Mouse (Mus musculus): Measurements from ENCODE around the gene Dlx2. TPM values are rescaled to one million over a fixed set of nuclear protein-coding genes. Genes with fewer than 3 reads are reported as not detected.

Dlx2 gene
- polyA plus RNA-seq, 1 experiment = not detected

DNA sequence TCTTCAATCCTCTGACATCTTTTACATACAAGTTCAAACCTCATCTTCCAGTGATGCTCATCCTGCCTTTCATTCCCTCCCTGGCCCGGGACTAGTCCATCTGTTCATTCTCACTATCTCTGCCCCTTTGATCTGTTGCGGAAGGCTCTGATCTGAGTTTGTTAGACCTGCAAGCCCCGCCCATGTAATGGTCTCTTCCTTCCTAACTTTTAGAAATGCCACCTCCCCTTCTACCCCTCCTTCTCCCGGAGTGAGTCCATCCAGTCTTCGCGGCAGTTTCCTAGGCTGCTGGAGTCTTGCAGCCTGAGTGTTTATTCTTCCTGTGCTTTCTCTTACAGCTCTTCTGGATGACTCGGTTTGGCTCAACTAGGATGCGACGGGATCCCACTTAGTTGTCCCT lies 19.9 kb upstream of the Dlx2 start:
- Histone ChIP-seq H3K4me1 (ENCODE audit: control insufficient read depth, insufficient read depth, low read length) (no peaks in the 10 kb centered on the region), H3K36me3 (ENCODE audit: control insufficient read depth, insufficient read depth, low read length) (no peaks in the 10 kb centered on the region), H3K27me3 (replicated peaks; ENCODE audit: control insufficient read depth, insufficient read depth, low read length) (no peaks in the 10 kb centered on the region), H3K4me3 (ENCODE audit: insufficient read depth, low read depth, low read length) (no peak overlapping the region), H3K27ac (ENCODE audit: insufficient read depth, low read depth, low read length) (no peak overlapping the region)
- DNase-seq = no peak
- 72% methylated on average over 9 of the region's 9 CpGs for WGBS
- TF ChIP-seq CTCF (conservative IDR thresholded peaks at IDR 0.05; ENCODE audit: insufficient read depth, insufficient read length, low read depth, low read length) (no peak), POLR2A (IDR thresholded peaks at IDR 0.05; ENCODE audit: low read depth, low read length) (no peak)

DNA sequence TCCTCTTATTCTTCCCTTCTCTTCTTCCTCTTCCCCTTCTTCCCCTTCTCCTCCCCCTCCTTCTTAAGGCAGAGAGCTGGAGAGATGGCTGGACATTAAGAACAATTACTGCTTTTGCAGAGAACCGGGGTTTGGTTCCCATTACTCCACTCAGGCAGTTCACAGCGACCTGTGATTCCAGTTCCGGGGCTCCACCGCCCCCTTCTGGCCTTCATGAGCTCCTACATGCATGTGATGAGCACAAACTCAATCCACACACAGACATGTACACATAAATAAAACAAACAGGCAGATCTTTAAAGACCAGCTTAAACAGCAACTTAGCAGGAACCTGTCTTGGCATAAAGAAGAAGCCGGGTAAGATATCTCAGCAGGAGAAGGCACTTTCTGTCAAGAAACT lies 9.5 kb upstream of the Dlx2 start:
- peaks cover 2% of the 10 kb centered on the region; the same call in 1 of the 2 replicates for H3K27me3 ChIP-seq (replicated peaks; ENCODE audit: control insufficient read depth, insufficient read depth, low read length)
- TF ChIP-seq CTCF (conservative IDR thresholded peaks at IDR 0.05; ENCODE audit: insufficient read depth, insufficient read length, low read depth, low read length) (no peak), POLR2A (IDR thresholded peaks at IDR 0.05; ENCODE audit: low read depth, low read length) (no peak)

GRCm38 (mm10) chr2:71551704-71552103 lies 5.2 kb upstream of the Dlx2 start:
- H3K4me3 ChIP-seq (ENCODE audit: insufficient read depth, low read depth, low read length) = no peak overlapping the region
- no peaks in the 10 kb centered on the region for H3K4me1 ChIP-seq (ENCODE audit: control insufficient read depth, insufficient read depth, low read length)
- TF ChIP-seq CTCF (conservative IDR thresholded peaks at IDR 0.05; ENCODE audit: insufficient read depth, insufficient read length, low read depth, low read length) = no peak
- TF ChIP-seq POLR2A (IDR thresholded peaks at IDR 0.05; ENCODE audit: low read depth, low read length) = no peak
- no peak for DNase-seq
- peaks cover 6% of the 10 kb centered on the region for H3K27me3 ChIP-seq (replicated peaks; ENCODE audit: control insufficient read depth, insufficient read depth, low read length)
- H3K27ac ChIP-seq (ENCODE audit: insufficient read depth, low read depth, low read length) = no peak overlapping the region
- H3K36me3 ChIP-seq (ENCODE audit: control insufficient read depth, insufficient read depth, low read length) = no peaks in the 10 kb centered on the region
- WGBS = 1% methylated on average over 18 of the region's 18 CpGs

More for the DNA sequence above, 9.5 kb upstream of the Dlx2 start:
- Histone ChIP-seq H3K27ac (ENCODE audit: insufficient read depth, low read depth, low read length) (no peak overlapping the region), H3K4me1 (ENCODE audit: control insufficient read depth, insufficient read depth, low read length) (no peaks in the 10 kb centered on the region), H3K36me3 (ENCODE audit: control insufficient read depth, insufficient read depth, low read length) (no peaks in the 10 kb centered on the region), H3K4me3 (ENCODE audit: insufficient read depth, low read depth, low read length) (no peak overlapping the region)
- DNase-seq = no peak
- WGBS = 66% methylated on average over 5 of the region's 5 CpGs

DNA sequence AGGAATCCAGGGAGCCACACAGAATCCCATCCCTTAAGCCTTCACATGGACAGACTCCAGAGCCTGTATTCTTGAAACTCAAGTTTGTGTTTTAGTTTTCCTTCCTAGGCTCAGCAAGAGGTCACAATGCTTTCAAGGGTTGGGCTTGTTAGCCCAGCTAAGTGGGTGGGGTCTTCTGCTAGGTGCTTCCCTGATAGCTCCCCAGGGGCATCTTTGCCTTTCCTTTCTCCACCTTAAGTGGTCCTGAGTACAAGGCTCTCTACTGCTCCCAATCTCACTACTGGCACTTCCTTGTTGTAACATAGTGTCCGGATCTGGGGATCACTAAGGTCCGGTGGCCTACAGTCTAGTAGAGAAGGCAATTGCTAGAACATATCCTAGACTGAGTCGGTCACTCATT lies 3.8 kb upstream of the Dlx2 start:
- H3K36me3 ChIP-seq (ENCODE audit: control insufficient read depth, insufficient read depth, low read length) = no peaks in the 10 kb centered on the region
- no peak overlapping the region for H3K27ac ChIP-seq (ENCODE audit: insufficient read depth, low read depth, low read length)
- peaks cover 17% of the 10 kb centered on the region for H3K27me3 ChIP-seq (replicated peaks; ENCODE audit: control insufficient read depth, insufficient read depth, low read length)
- H3K4me1 ChIP-seq (ENCODE audit: control insufficient read depth, insufficient read depth, low read length) = 0 out of 2 replicates have a peak, but pooled peaks cover 2% of the 10 kb centered on the region
- no peak for DNase-seq
- H3K4me3 ChIP-seq (ENCODE audit: insufficient read depth, low read depth, low read length) = no peak overlapping the region
- TF ChIP-seq POLR2A (IDR thresholded peaks at IDR 0.05; ENCODE audit: low read depth, low read length) (no peak), CTCF (conservative IDR thresholded peaks at IDR 0.05; ENCODE audit: insufficient read depth, insufficient read length, low read depth, low read length) (no peak)
- WGBS = 21% methylated on average over 3 of the region's 3 CpGs

DNA sequence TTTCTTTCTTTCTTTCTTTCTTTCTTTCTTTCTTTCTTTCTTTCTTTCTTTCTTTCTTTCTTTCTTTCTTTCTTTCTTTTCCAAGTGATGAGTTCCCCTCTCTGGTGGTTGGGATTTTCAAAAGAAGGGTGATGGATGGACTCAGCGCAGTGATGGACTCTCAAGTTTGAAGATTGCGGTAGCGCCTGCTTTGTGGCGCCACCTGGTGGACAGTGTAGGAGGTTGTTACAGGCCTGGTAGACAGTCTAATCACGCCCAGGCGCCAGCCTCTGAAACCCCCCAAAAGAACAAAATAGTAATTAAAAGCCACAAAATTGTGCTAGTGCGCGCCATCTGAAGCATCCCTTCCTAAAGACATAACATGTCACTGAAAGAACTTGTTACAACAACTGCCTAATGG lies 1.3 kb upstream of the Dlx2 start:
- 0 out of 2 replicates have a peak, but pooled peaks cover 3% of the 10 kb centered on the region for H3K4me1 ChIP-seq (ENCODE audit: control insufficient read depth, insufficient read depth, low read length)
- H3K4me3 ChIP-seq (ENCODE audit: insufficient read depth, low read depth, low read length) = no peak overlapping the region
- DNase-seq = peak; percentile 74
- H3K27ac ChIP-seq (ENCODE audit: insufficient read depth, low read depth, low read length) = no peak overlapping the region
- WGBS = 9% methylated on average over 8 of the region's 8 CpGs
- peaks cover 25% of the 10 kb centered on the region for H3K27me3 ChIP-seq (replicated peaks; ENCODE audit: control insufficient read depth, insufficient read depth, low read length)
- peak; percentile 79 for TF ChIP-seq CTCF (conservative IDR thresholded peaks at IDR 0.05; ENCODE audit: insufficient read depth, insufficient read length, low read depth, low read length)
- TF ChIP-seq POLR2A (IDR thresholded peaks at IDR 0.05; ENCODE audit: low read depth, low read length) = no peak
- no peaks in the 10 kb centered on the region for H3K36me3 ChIP-seq (ENCODE audit: control insufficient read depth, insufficient read depth, low read length)

DNA sequence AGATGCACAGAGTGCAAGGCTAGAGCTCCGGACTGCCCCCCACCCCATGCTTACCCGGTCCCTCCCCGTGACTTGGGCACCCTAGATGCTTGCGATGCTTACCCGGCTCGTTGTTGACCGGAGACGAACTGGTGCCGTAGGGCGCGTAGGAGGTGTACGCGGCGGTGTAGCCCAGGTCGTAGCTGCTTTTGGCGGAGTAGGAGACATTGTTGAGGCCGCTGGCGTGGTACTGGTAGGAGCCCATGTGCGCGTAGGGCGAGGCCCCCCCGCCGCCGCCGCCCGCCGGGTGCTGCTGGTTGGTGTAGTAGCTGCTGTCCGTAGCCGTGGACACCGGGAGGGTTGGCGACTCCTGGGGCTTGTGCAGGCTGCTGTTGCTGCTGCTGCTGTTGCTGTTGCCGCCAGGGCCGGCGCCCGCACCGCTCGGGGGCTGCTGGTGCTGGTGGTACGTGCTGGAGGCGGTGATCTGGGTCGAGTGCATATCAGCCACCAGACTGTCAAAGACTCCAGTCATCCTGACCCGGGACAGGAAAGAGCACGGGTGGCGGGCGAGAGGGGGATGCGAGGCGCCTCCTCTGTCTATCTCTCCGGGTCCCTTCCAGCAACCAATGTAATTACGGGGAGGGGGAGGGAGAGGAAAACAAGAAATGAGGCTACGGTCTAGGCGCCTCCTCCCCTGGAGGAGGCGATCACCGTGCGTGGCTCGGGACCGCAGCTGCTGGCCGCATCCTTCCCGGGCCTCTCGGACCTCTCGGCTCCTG lies 493 bp downstream of the Dlx2 start:
- TF ChIP-seq CTCF (conservative IDR thresholded peaks at IDR 0.05; ENCODE audit: insufficient read depth, insufficient read length, low read depth, low read length) (no peak), POLR2A (IDR thresholded peaks at IDR 0.05; ENCODE audit: low read depth, low read length) (no peak)
- H3K4me3 ChIP-seq (ENCODE audit: insufficient read depth, low read depth, low read length) = peak overlapping the region; percentile 16; the same call in 1 of the 2 replicates
- H3K4me1 ChIP-seq (ENCODE audit: control insufficient read depth, insufficient read depth, low read length) = 0 out of 2 replicates have a peak, but pooled peaks cover 3% of the 10 kb centered on the region
- 3% methylated on average over 59 of the region's 59 CpGs for whole genome bisulfite sequencing
- H3K36me3 ChIP-seq (ENCODE audit: control insufficient read depth, insufficient read depth, low read length) = no peaks in the 10 kb centered on the region
- H3K27me3 ChIP-seq (replicated peaks; ENCODE audit: control insufficient read depth, insufficient read depth, low read length) = peaks cover 32% of the 10 kb centered on the region
- peak; percentile 17 for DNase-seq
- H3K27ac ChIP-seq (ENCODE audit: insufficient read depth, low read depth, low read length) = no peak overlapping the region

GRCm38 (mm10) chr2:71545401-71545881 lies 1.1 kb downstream of the Dlx2 start:
- Histone ChIP-seq H3K4me1 (ENCODE audit: control insufficient read depth, insufficient read depth, low read length) (0 out of 2 replicates have a peak, but pooled peaks cover 3% of the 10 kb centered on the region), H3K27me3 (replicated peaks; ENCODE audit: control insufficient read depth, insufficient read depth, low read length) (peaks cover 37% of the 10 kb centered on the region), H3K36me3 (ENCODE audit: control insufficient read depth, insufficient read depth, low read length) (no peaks in the 10 kb centered on the region), H3K4me3 (ENCODE audit: insufficient read depth, low read depth, low read length) (0 out of 2 replicates have a peak overlapping the region, but pooled peaks have one; percentile 16), H3K27ac (ENCODE audit: insufficient read depth, low read depth, low read length) (no peak overlapping the region)
- DNase-seq = peak; percentile 25
- 6% methylated on average over 32 of the region's 32 CpGs for WGBS
- TF ChIP-seq POLR2A (IDR thresholded peaks at IDR 0.05; ENCODE audit: low read depth, low read length) = no peak
- TF ChIP-seq CTCF (conservative IDR thresholded peaks at IDR 0.05; ENCODE audit: insufficient read depth, insufficient read length, low read depth, low read length) = no peak
